9 mouse cellular contexts compared by ENCODE assay signal in genomic region chr19:34345616-34346267, GRCm38 (mm10). TPM values are rescaled to one million over a fixed set of nuclear protein-coding genes. Genes with fewer than 3 reads are reported as not detected.
A peak's percentile ranks its signal among the peaks of the same experiment; 100 is the strongest.
DNase-seq lines count a peak whose midpoint lies in the region; ATAC-seq and TF ChIP-seq lines count a peak whose summit lies in the region.
"Had no signal": no experiment of that assay in that cellular context is flagged by ENCODE, and none has a peak within 500 bp of the region (broad histone marks: within the 10 kb centered on the region; RNA-seq: fewer than 3 reads in every experiment).

No protein-coding gene starts in this region.

- no peak for ATAC-seq in forebrain, embryonic 11.5 days (replicated peaks; ENCODE audit: low FRiP score)
- no peak for ATAC-seq in neural tube, embryonic 13.5 days (ENCODE audit: low read depth)
- peak; percentile 73; the same call in 1 of the 2 replicates for ATAC-seq in forebrain, embryonic 14.5 days
- ATAC-seq in limb, embryonic 14.5 days (ENCODE audit: low FRiP score, low read depth) = peak; percentile 72
- ATAC-seq in liver, embryonic 11.5 days (replicated peaks; ENCODE audit: low FRiP score) = no peak

- no peak overlapping the region for H3K4me2 ChIP-seq in forebrain, embryonic 11.5 days (ENCODE audit: low read depth, low read length, severe bottlenecking)
- no peak overlapping the region for H3K4me2 ChIP-seq in neural tube, embryonic 13.5 days
- H3K4me2 ChIP-seq in forebrain, embryonic 14.5 days (ENCODE audit: low read length) = no peak overlapping the region
- no peak overlapping the region for H3K4me2 ChIP-seq in limb, embryonic 14.5 days (replicated peaks; ENCODE audit: low read depth, low read length, severe bottlenecking)
- H3K4me2 ChIP-seq in liver, embryonic 11.5 days = no peak overlapping the region
- H3K4me2 ChIP-seq: liver, embryonic 15.5 days had no signal

- WGBS in forebrain, embryonic 10.5 days = 62% methylated on average over 8 of the region's 8 CpGs
- WGBS in forebrain, embryonic 11.5 days = 60% methylated on average over 8 of the region's 8 CpGs
- WGBS in neural tube, embryonic 13.5 days = 61% methylated on average over 8 of the region's 8 CpGs
- WGBS in forebrain, embryonic 14.5 days = 39% methylated on average over 8 of the region's 8 CpGs
- 17% methylated on average over 8 of the region's 8 CpGs for WGBS in limb, embryonic 14.5 days
- WGBS in liver, embryonic 11.5 days = 61% methylated on average over 8 of the region's 8 CpGs

- TF ChIP-seq POLR2A in limb, embryonic 14.5 days (IDR thresholded peaks at IDR 0.05; ENCODE audit: borderline replicate concordance, extremely low read depth, insufficient read depth, insufficient read length) = no peak

- H3K36me3 ChIP-seq in forebrain, embryonic 10.5 days (replicated peaks) = no peaks in the 10 kb centered on the region
- no peaks in the 10 kb centered on the region for H3K36me3 ChIP-seq in forebrain, embryonic 11.5 days (ENCODE audit: control insufficient read depth, insufficient read depth, low read length)
- no peaks in the 10 kb centered on the region for H3K36me3 ChIP-seq in neural tube, embryonic 13.5 days
- no peaks in the 10 kb centered on the region for H3K36me3 ChIP-seq in forebrain, embryonic 14.5 days (ENCODE audit: control insufficient read depth, insufficient read depth, low read length)
- H3K36me3 ChIP-seq in limb, embryonic 14.5 days (ENCODE audit: control insufficient read depth, insufficient read depth, low read length) = no peaks in the 10 kb centered on the region
- no peaks in the 10 kb centered on the region for H3K36me3 ChIP-seq in liver, embryonic 11.5 days (ENCODE audit: control insufficient read depth, insufficient read depth, low read length)
- H3K36me3 ChIP-seq: liver, embryonic 15.5 days had no signal

- H3K27me3 ChIP-seq in forebrain, embryonic 10.5 days (ENCODE audit: poor library complexity, severe bottlenecking) = no peaks in the 10 kb centered on the region
- H3K27me3 ChIP-seq in forebrain, embryonic 11.5 days (ENCODE audit: control insufficient read depth, insufficient read depth, low read length) = no peaks in the 10 kb centered on the region
- no peaks in the 10 kb centered on the region for H3K27me3 ChIP-seq in neural tube, embryonic 13.5 days
- H3K27me3 ChIP-seq in forebrain, embryonic 14.5 days (replicated peaks; ENCODE audit: control insufficient read depth, insufficient read depth, low read length) = no peaks in the 10 kb centered on the region
- H3K27me3 ChIP-seq in limb, embryonic 14.5 days (ENCODE audit: control insufficient read depth, insufficient read depth, low read length) = no peaks in the 10 kb centered on the region
- no peaks in the 10 kb centered on the region for H3K27me3 ChIP-seq in liver, embryonic 11.5 days (replicated peaks; ENCODE audit: control insufficient read depth, insufficient read depth, low read length)
- H3K27me3 ChIP-seq: liver, embryonic 15.5 days had no signal

- H3K4me1 ChIP-seq in forebrain, embryonic 10.5 days = peaks cover 10% of the 10 kb centered on the region; the same call in 1 of the 2 replicates
- H3K4me1 ChIP-seq in forebrain, embryonic 11.5 days (replicated peaks; ENCODE audit: control insufficient read depth, insufficient read depth, low read length) = no peaks in the 10 kb centered on the region
- no peaks in the 10 kb centered on the region for H3K4me1 ChIP-seq in neural tube, embryonic 13.5 days (replicated peaks)
- no peaks in the 10 kb centered on the region for H3K4me1 ChIP-seq in forebrain, embryonic 14.5 days (ENCODE audit: control insufficient read depth, insufficient read depth, low read length)
- peaks cover 5% of the 10 kb centered on the region; the same call in 1 of the 2 replicates for H3K4me1 ChIP-seq in limb, embryonic 14.5 days (ENCODE audit: control insufficient read depth, insufficient read depth, low read length)
- no peaks in the 10 kb centered on the region for H3K4me1 ChIP-seq in liver, embryonic 11.5 days (replicated peaks; ENCODE audit: control insufficient read depth, insufficient read depth, low read length)
- H3K4me1 ChIP-seq: liver, embryonic 15.5 days had no signal

- no peak overlapping the region for H3K9ac ChIP-seq in forebrain, embryonic 11.5 days (ENCODE audit: low read length)
- no peak overlapping the region for H3K9ac ChIP-seq in neural tube, embryonic 13.5 days
- no peak overlapping the region for H3K9ac ChIP-seq in forebrain, embryonic 14.5 days (ENCODE audit: low read length)
- H3K9ac ChIP-seq in limb, embryonic 14.5 days (ENCODE audit: low read depth, low read length, severe bottlenecking) = no peak overlapping the region
- no peak overlapping the region for H3K9ac ChIP-seq in liver, embryonic 11.5 days (ENCODE audit: low read depth, low read length)
- H3K9ac ChIP-seq: liver, embryonic 15.5 days had no signal

- no peaks in the 10 kb centered on the region for H3K9me3 ChIP-seq in forebrain, embryonic 10.5 days
- H3K9me3 ChIP-seq in forebrain, embryonic 11.5 days (ENCODE audit: control insufficient read depth, low read length) = no peaks in the 10 kb centered on the region
- H3K9me3 ChIP-seq in neural tube, embryonic 13.5 days = no peaks in the 10 kb centered on the region
- H3K9me3 ChIP-seq in forebrain, embryonic 14.5 days (replicated peaks; ENCODE audit: control insufficient read depth, low read length) = no peaks in the 10 kb centered on the region
- H3K9me3 ChIP-seq in limb, embryonic 14.5 days (ENCODE audit: control insufficient read depth, low read length) = no peaks in the 10 kb centered on the region
- no peaks in the 10 kb centered on the region for H3K9me3 ChIP-seq in liver, embryonic 11.5 days (ENCODE audit: control insufficient read depth, low read length)
- H3K9me3 ChIP-seq: liver, embryonic 15.5 days had no signal

- H3K27ac ChIP-seq in forebrain, embryonic 10.5 days = 0 out of 2 replicates have a peak overlapping the region, but pooled peaks have one; percentile 25
- H3K27ac ChIP-seq in forebrain, embryonic 11.5 days (ENCODE audit: low read depth, low read length) = no peak overlapping the region
- H3K27ac ChIP-seq in neural tube, embryonic 13.5 days (replicated peaks) = peak overlapping the region; percentile 18; the same call in 1 of the 2 replicates
- peak overlapping the region; percentile 10; the same call in 1 of the 2 replicates for H3K27ac ChIP-seq in forebrain, embryonic 14.5 days (ENCODE audit: low read depth, low read length)
- H3K27ac ChIP-seq in limb, embryonic 14.5 days (replicated peaks; ENCODE audit: low read depth, low read length) = peak overlapping the region; percentile 49
- no peak overlapping the region for H3K27ac ChIP-seq in liver, embryonic 11.5 days (ENCODE audit: low read depth, low read length)
- H3K27ac ChIP-seq: liver, embryonic 15.5 days had no signal

- no peak for DNase-seq in forebrain, embryonic 10.5 days (ENCODE audit: extremely low spot score, low spot score)
- no peak for DNase-seq in forebrain, embryonic 11.5 days (ENCODE audit: low spot score)
- no peak for DNase-seq in neural tube, embryonic 10.5 days (ENCODE audit: extremely low spot score, low spot score)
- DNase-seq in forebrain, embryonic 14.5 days (ENCODE audit: low spot score) = peak; percentile 83
- DNase-seq in limb, embryonic 14.5 days (ENCODE audit: low spot score) = peak; percentile 88
- no peak for DNase-seq in yolk sac, embryonic 10.5 days (ENCODE audit: low spot score)
- no peak for DNase-seq in liver, embryonic 11.5 days (ENCODE audit: low spot score)

- no peak overlapping the region for H3K4me3 ChIP-seq in forebrain, embryonic 10.5 days
- no peak overlapping the region for H3K4me3 ChIP-seq in forebrain, embryonic 11.5 days (ENCODE audit: low read depth, low read length)
- H3K4me3 ChIP-seq in neural tube, embryonic 13.5 days = no peak overlapping the region
- no peak overlapping the region for H3K4me3 ChIP-seq in forebrain, embryonic 14.5 days (ENCODE audit: low read depth, low read length)
- H3K4me3 ChIP-seq in limb, embryonic 14.5 days (replicated peaks; ENCODE audit: low read length) = no peak overlapping the region
- H3K4me3 ChIP-seq in liver, embryonic 11.5 days (ENCODE audit: low read depth, low read length) = no peak overlapping the region
- H3K4me3 ChIP-seq: liver, embryonic 15.5 days had no signal

RNA-seq across cellular contexts. Expression of gene Fas, which starts 55.3 kb away (rescaled TPM):
- polyA plus RNA-seq in forebrain, embryonic 10.5 days (2016; fragmentation: Nextera tagmentation; extraction: Ambion mirVana) = 0.21 TPM in 1 of 2 replicates, not detected in the other
- 0.60 and 0.80 TPM in 2 replicates for polyA plus RNA-seq in forebrain, embryonic 11.5 days (2014; fragmentation: Nextera tagmentation; extraction: Ambion mirVana)
- polyA plus RNA-seq in neural tube, embryonic 13.5 days (2015; fragmentation: Nextera tagmentation; extraction: Ambion mirVana) = 1.0 and 1.3 TPM in 2 replicates
- polyA plus RNA-seq in forebrain, embryonic 14.5 days (2014; fragmentation: Nextera tagmentation; extraction: Ambion mirVana) = 0.28 and 0.33 TPM in 2 replicates
- 1.3 and 1.7 TPM in 2 replicates for polyA plus RNA-seq in limb, embryonic 14.5 days (2012; rRNA removed)
- polyA plus RNA-seq in limb, embryonic 14.5 days (2014; fragmentation: Nextera tagmentation; extraction: Ambion mirVana) = 4.2 and 6.1 TPM in 2 replicates
- polyA plus RNA-seq in liver, embryonic 11.5 days (2014; fragmentation: Nextera tagmentation; extraction: Ambion mirVana) = 1.2 and 1.6 TPM in 2 replicates

Comparison
In these comparisons a context has a peak if more than half of its experiments do, and no peak if none do; other contexts are left out.
1. DNase-seq: peak in forebrain, embryonic 14.5 days (single experiment) and limb, embryonic 14.5 days (single experiment); none in forebrain, embryonic 10.5 days (single experiment), forebrain, embryonic 11.5 days (single experiment), neural tube, embryonic 10.5 days (single experiment), yolk sac, embryonic 10.5 days (single experiment) and liver, embryonic 11.5 days (single experiment).
2. H3K27ac ChIP-seq: peak in forebrain, embryonic 10.5 days (single experiment), neural tube, embryonic 13.5 days (single experiment), forebrain, embryonic 14.5 days (single experiment) and limb, embryonic 14.5 days (single experiment); none in forebrain, embryonic 11.5 days (single experiment) and liver, embryonic 11.5 days (single experiment).
3. ATAC-seq: peak in forebrain, embryonic 14.5 days (single experiment) and limb, embryonic 14.5 days (single experiment); none in forebrain, embryonic 11.5 days (single experiment), neural tube, embryonic 13.5 days (single experiment) and liver, embryonic 11.5 days (single experiment).